Mouse (Mus musculus): ENCODE measurements around the gene Ctcfl.

DNA sequence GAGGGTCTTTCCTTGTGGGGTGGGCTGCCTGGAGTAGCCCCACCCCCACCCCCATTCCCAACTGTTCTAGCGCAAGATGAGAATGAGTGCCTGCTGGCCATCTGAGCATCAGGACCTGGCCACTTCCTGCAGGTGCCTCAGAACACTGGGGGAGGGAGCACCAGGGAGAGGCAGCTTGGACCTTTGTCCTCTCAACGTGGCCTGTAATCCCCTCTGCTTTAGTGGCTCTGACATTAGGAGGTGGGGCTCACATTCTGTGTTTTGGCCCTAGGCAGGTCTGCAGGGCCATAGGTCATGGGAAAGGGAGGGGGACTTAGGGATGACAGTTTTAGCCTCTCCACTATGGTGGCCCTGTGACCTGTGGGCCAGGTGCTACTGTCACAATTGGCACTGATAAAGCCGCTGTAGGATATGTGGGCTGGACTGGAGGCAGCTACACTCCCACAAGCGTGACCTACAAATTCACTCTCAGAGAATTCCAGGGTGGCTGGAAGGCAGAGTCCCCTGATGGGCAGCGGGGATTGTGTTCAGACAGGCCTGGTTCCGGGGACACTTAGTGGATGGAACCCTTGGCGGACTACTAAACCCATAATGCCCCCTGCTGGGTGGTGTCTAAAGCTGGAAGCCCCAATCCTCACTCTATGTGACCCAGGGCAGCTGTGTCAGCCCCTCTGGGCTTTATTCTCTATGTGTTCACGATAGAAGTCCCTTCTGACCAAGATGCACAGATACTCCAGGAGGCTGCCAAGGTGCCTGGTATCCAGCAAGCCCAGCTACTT is 68.5 kb downstream of the Ctcfl start:
- TF ChIP-seq CTCF (IDR thresholded peaks at IDR 0.05) (no peak; the same call in 1 of the 2 replicates), EP300 (IDR thresholded peaks at IDR 0.05) (no peak)
